Mouse (Mus musculus) limb, embryonic 12.5 days (tissue): Measurements from ENCODE around the gene Cadm1. TPM values are rescaled to one million over a fixed set of nuclear protein-coding genes. Genes with fewer than 3 reads are reported as not detected.

Source experiments
- ATAC-seq: fragments of 200-750 bp; cut with Nextera tagmentation; 2 replicates; pipeline ENCODE4 v1.8.0; 2017; ENCODE audit warnings: low read depth, moderate TSS enrichment; ENCODE audit not compliant: insufficient number of reproducible peaks, insufficient read depth, low FRiP score, low TSS enrichment
- H3K27ac ChIP-seq: fragments of 300-500 bp; sonication (generic); 2 replicates; pipeline ENCODE4 v1.5.1; 2016; ENCODE audit warnings: mild to moderate bottlenecking, moderate library complexity
- H3K27me3 ChIP-seq: fragments of 300-500 bp; sonication (generic); 2 replicates; pipeline ENCODE4 v1.6.1; 2016; ENCODE audit warnings: mild to moderate bottlenecking, moderate library complexity
- H3K36me3 ChIP-seq: fragments of 300-500 bp; sonication (generic); 2 replicates; pipeline ENCODE4 v1.6.1; 2016; ENCODE audit warnings: mild to moderate bottlenecking, moderate library complexity
- H3K4me1 ChIP-seq: fragments of 300-500 bp; sonication (generic); replicated peaks from 2 replicates; pipeline ENCODE4 v1.6.1; 2016
- H3K4me2 ChIP-seq: fragments of 300-500 bp; sonication (generic); 2 replicates; pipeline ENCODE4 v1.6.1; 2016; ENCODE audit warnings: mild to moderate bottlenecking, moderate library complexity
- H3K4me3 ChIP-seq: fragments of 300-500 bp; sonication (generic); replicated peaks from 2 replicates; pipeline ENCODE4 v1.5.1; 2016; ENCODE audit warnings: mild to moderate bottlenecking
- H3K9ac ChIP-seq: fragments of 300-500 bp; sonication (generic); replicated peaks from 2 replicates; pipeline ENCODE4 v1.6.1; 2016; ENCODE audit warnings: mild to moderate bottlenecking, moderate library complexity
- H3K9me3 ChIP-seq: fragments of 300-500 bp; sonication (generic); 2 replicates; pipeline ENCODE4 v1.6.1; 2016; ENCODE audit warnings: mild to moderate bottlenecking, moderate library complexity
- WGBS: fragments of 180-500 bp; shearing (Covaris S2); methylation state at CpG from one replicate; pipeline ENCODE4 v1.1.7; 2016; 5-methylcytosine and 5-hydroxymethylcytosine counted together
- polyA plus RNA-seq: library from polyadenylated mRNA; unstranded; fragments of >200 nt; fragmentation: Nextera tagmentation; extraction: Ambion mirVana; gene quantifications from 2 replicates; pipeline ENCODE4 v1.2.1, GENCODE M21; 2016

Cadm1 gene
- polyA plus RNA-seq, 1 experiment from 2014 or later: 46.6 TPM

- Histone ChIP-seq H3K9ac (no peak overlapping the region), H3K9me3 (no peaks in the 10 kb centered on the region), H3K4me2 (no peak overlapping the region), H3K4me1 (peaks cover 11% of the 10 kb centered on the region), H3K36me3 (no peaks in the 10 kb centered on the region), H3K27ac (no peak overlapping the region), H3K4me3 (no peak overlapping the region), H3K27me3 (peaks cover 7% of the 10 kb centered on the region)
- ATAC-seq: no peak
- 69% methylated on average over 5 of the region's 5 CpGs for WGBS
These were observed 2.2 kb upstream of the Cadm1 start for GRCm38 (mm10) chr9:47527741-47528140.

- H3K27me3 ChIP-seq: peaks cover 17% of the 10 kb centered on the region
- WGBS: 2% methylated on average over 11 of the region's 11 CpGs
- H3K9me3 ChIP-seq: no peaks in the 10 kb centered on the region
- peak overlapping the region; percentile 76 for H3K4me3 ChIP-seq
- H3K27ac ChIP-seq: no peak overlapping the region
- peak overlapping the region; percentile 96 for H3K4me2 ChIP-seq
- H3K4me1 ChIP-seq: peaks cover 22% of the 10 kb centered on the region
- no peak for ATAC-seq
- H3K36me3 ChIP-seq: no peaks in the 10 kb centered on the region
- H3K9ac ChIP-seq: no peak overlapping the region; the same call in 1 of the 2 replicates
These were observed 791 bp upstream of the Cadm1 start for GRCm38 (mm10) chr9:47529182-47529581.

- Histone ChIP-seq H3K4me3 (peak overlapping the region; percentile 76), H3K27me3 (peaks cover 26% of the 10 kb centered on the region), H3K4me2 (peak overlapping the region; percentile 96), H3K27ac (peak overlapping the region; percentile 72), H3K9me3 (no peaks in the 10 kb centered on the region), H3K36me3 (no peaks in the 10 kb centered on the region), H3K9ac (peak overlapping the region; percentile 84), H3K4me1 (peaks cover 22% of the 10 kb centered on the region)
- peak; percentile 57 for ATAC-seq
- WGBS: 0% methylated on average over 30 of the region's 30 CpGs
These were observed 560 bp downstream of the Cadm1 start for GRCm38 (mm10) chr9:47530544-47530921.

- WGBS: under 1% methylated on average over 109 of the region's 110 CpGs
- ATAC-seq: no peak
These were observed 1.2 kb downstream of the Cadm1 start for GRCm38 (mm10) chr9:47530922-47531850.

GRCm38 (mm10) chr9:47532215-47532865 is 2.4 kb downstream of the Cadm1 start:
- no peaks in the 10 kb centered on the region for H3K9me3 ChIP-seq
- H3K27me3 ChIP-seq: peaks cover 27% of the 10 kb centered on the region
- no peak for ATAC-seq
- no peak overlapping the region for H3K9ac ChIP-seq
- no peak overlapping the region for H3K27ac ChIP-seq
- WGBS: 7% methylated on average over 20 of the region's 20 CpGs
- no peaks in the 10 kb centered on the region for H3K36me3 ChIP-seq
- peak overlapping the region; percentile 76 for H3K4me3 ChIP-seq
- peaks cover 22% of the 10 kb centered on the region for H3K4me1 ChIP-seq
- H3K4me2 ChIP-seq: peak overlapping the region; percentile 96

More at GRCm38 (mm10) chr9:47530922-47531850, 1.2 kb downstream of the Cadm1 start:
- H3K27me3 ChIP-seq: peaks cover 26% of the 10 kb centered on the region
- peak overlapping the region; percentile 72 for H3K27ac ChIP-seq
- peak overlapping the region; percentile 84 for H3K9ac ChIP-seq
- H3K4me2 ChIP-seq: peak overlapping the region; percentile 96
- no peaks in the 10 kb centered on the region for H3K9me3 ChIP-seq
- no peaks in the 10 kb centered on the region for H3K36me3 ChIP-seq
- peak overlapping the region; percentile 76 for H3K4me3 ChIP-seq
- peaks cover 22% of the 10 kb centered on the region for H3K4me1 ChIP-seq

GRCm38 (mm10) chr9:47533461-47533860 is 3.5 kb downstream of the Cadm1 start:
- Histone ChIP-seq H3K9me3 (no peaks in the 10 kb centered on the region), H3K4me1 (peaks cover 22% of the 10 kb centered on the region), H3K4me2 (peak overlapping the region; percentile 96), H3K36me3 (no peaks in the 10 kb centered on the region), H3K4me3 (peak overlapping the region; percentile 76; the same call in 1 of the 2 replicates), H3K27ac (no peak overlapping the region), H3K9ac (no peak overlapping the region), H3K27me3 (peaks cover 35% of the 10 kb centered on the region)
- no peak for ATAC-seq
- WGBS: 34% methylated on average over 8 of the region's 8 CpGs

GRCm38 (mm10) chr9:47534573-47535475 is 4.9 kb downstream of the Cadm1 start:
- no peak overlapping the region for H3K4me3 ChIP-seq
- no peaks in the 10 kb centered on the region for H3K36me3 ChIP-seq
- no peak for ATAC-seq
- H3K27ac ChIP-seq: no peak overlapping the region
- 83% methylated on average over 11 of the region's 11 CpGs for WGBS
- no peak overlapping the region for H3K9ac ChIP-seq
- peaks cover 22% of the 10 kb centered on the region for H3K4me1 ChIP-seq
- H3K27me3 ChIP-seq: peaks cover 35% of the 10 kb centered on the region
- H3K4me2 ChIP-seq: no peak overlapping the region
- no peaks in the 10 kb centered on the region for H3K9me3 ChIP-seq

- no peak overlapping the region for H3K27ac ChIP-seq
- 20% methylated on average over 7 of the region's 7 CpGs for WGBS
- no peak for ATAC-seq
- no peaks in the 10 kb centered on the region for H3K36me3 ChIP-seq
- peak overlapping the region; percentile 48 for H3K4me2 ChIP-seq
- peak overlapping the region; percentile 24 for H3K4me3 ChIP-seq
- peaks cover 23% of the 10 kb centered on the region for H3K27me3 ChIP-seq
- H3K9ac ChIP-seq: no peak overlapping the region
- H3K4me1 ChIP-seq: peaks cover 24% of the 10 kb centered on the region
- no peaks in the 10 kb centered on the region for H3K9me3 ChIP-seq
These were observed 15.3 kb downstream of the Cadm1 start for GRCm38 (mm10) chr9:47545245-47545644.

GRCm38 (mm10) chr9:47545667-47546066 is 15.7 kb downstream of the Cadm1 start:
- H3K4me2 ChIP-seq: peak overlapping the region; percentile 48

GRCm38 (mm10) chr9:47548402-47548801 is 18.4 kb downstream of the Cadm1 start:
- no peaks in the 10 kb centered on the region for H3K9me3 ChIP-seq
- no peak for ATAC-seq
- peaks cover 20% of the 10 kb centered on the region for H3K27me3 ChIP-seq
- H3K27ac ChIP-seq: no peak overlapping the region
- no peak overlapping the region for H3K4me3 ChIP-seq
- no peak overlapping the region for H3K4me2 ChIP-seq
- WGBS: 94% methylated on average over 12 of the region's 12 CpGs
- H3K4me1 ChIP-seq: peaks cover 24% of the 10 kb centered on the region
- no peak overlapping the region for H3K9ac ChIP-seq
- H3K36me3 ChIP-seq: no peaks in the 10 kb centered on the region

More at GRCm38 (mm10) chr9:47545667-47546066, 15.7 kb downstream of the Cadm1 start:
- H3K4me3 ChIP-seq: peak overlapping the region; percentile 24
- H3K27me3 ChIP-seq: peaks cover 23% of the 10 kb centered on the region
- H3K9ac ChIP-seq: 0 out of 2 replicates have a peak overlapping the region, but pooled peaks have one; percentile 18
- 15% methylated on average over 12 of the region's 12 CpGs for WGBS
- no peak overlapping the region for H3K27ac ChIP-seq
- no peaks in the 10 kb centered on the region for H3K9me3 ChIP-seq
- H3K4me1 ChIP-seq: peaks cover 24% of the 10 kb centered on the region
- no peak for ATAC-seq
- H3K36me3 ChIP-seq: no peaks in the 10 kb centered on the region
